Mouse (Mus musculus): ENCODE data around the gene Rbfox2. TPM values are rescaled to one million over a fixed set of nuclear protein-coding genes. Genes with fewer than 3 reads are reported as not detected.

Rbfox2 gene
- polyA plus RNA-seq, 1 experiment from 2014 or later: 119 TPM

- H3K27ac ChIP-seq: peak overlapping the region; percentile 57
- H3K36me3 ChIP-seq (replicated peaks): no peaks in the 10 kb centered on the region
- ATAC-seq (ENCODE audit: low FRiP score): peak; percentile 36; the same call in 1 of the 2 replicates
- 37% methylated on average over 6 of the region's 6 CpGs for WGBS
- no peak overlapping the region for H3K9ac ChIP-seq
- H3K9me3 ChIP-seq: no peaks in the 10 kb centered on the region
- H3K4me1 ChIP-seq: peaks cover 19% of the 10 kb centered on the region
- no peaks in the 10 kb centered on the region for H3K27me3 ChIP-seq
- no peak overlapping the region for H3K4me3 ChIP-seq (replicated peaks)
- no peak overlapping the region for H3K4me2 ChIP-seq
These were observed 250.6 kb downstream of the Rbfox2 start for GRCm38 (mm10) chr15:77056001-77056790.

GRCm38 (mm10) chr15:77054611-77055175 is 252.1 kb downstream of the Rbfox2 start:
- Histone ChIP-seq H3K27me3 (no peaks in the 10 kb centered on the region), H3K4me1 (peaks cover 19% of the 10 kb centered on the region), H3K27ac (0 out of 2 replicates have a peak overlapping the region, but pooled peaks have one; percentile 25), H3K4me3 (replicated peaks) (no peak overlapping the region), H3K9me3 (no peaks in the 10 kb centered on the region), H3K9ac (no peak overlapping the region), H3K36me3 (replicated peaks) (no peaks in the 10 kb centered on the region), H3K4me2 (no peak overlapping the region)
- no peak for ATAC-seq (ENCODE audit: low FRiP score)
- 59% methylated on average over 5 of the region's 5 CpGs for WGBS

DNA sequence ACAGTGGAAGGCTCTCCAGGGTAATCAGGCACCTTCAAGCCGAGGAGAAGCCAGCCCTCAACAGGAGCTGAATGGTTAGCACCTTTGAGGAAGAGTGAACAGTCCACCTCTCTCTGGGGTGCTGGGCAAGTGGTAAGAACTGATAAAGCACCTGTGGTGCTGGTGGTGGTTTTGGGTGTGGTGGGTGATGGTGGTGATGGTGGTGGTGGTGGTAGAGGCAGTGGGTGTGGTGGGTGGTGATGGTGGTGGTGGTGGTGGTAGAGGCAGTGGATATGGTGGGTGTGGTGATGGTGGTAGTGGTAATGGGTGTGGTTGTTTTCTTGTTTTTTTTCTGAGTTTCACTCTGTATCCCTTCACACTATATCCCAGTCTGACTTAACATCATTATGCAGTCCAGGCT is 253.8 kb downstream of the Rbfox2 start:
- WGBS: 83% methylated on average over 1 of the region's 1 CpGs
- H3K27me3 ChIP-seq: no peaks in the 10 kb centered on the region
- H3K4me1 ChIP-seq: peaks cover 19% of the 10 kb centered on the region
- no peaks in the 10 kb centered on the region for H3K36me3 ChIP-seq (replicated peaks)
- ATAC-seq (ENCODE audit: low FRiP score): no peak
- no peak overlapping the region for H3K27ac ChIP-seq
- H3K4me2 ChIP-seq: no peak overlapping the region
- H3K9ac ChIP-seq: no peak overlapping the region
- H3K4me3 ChIP-seq (replicated peaks): no peak overlapping the region
- H3K9me3 ChIP-seq: no peaks in the 10 kb centered on the region

DNA sequence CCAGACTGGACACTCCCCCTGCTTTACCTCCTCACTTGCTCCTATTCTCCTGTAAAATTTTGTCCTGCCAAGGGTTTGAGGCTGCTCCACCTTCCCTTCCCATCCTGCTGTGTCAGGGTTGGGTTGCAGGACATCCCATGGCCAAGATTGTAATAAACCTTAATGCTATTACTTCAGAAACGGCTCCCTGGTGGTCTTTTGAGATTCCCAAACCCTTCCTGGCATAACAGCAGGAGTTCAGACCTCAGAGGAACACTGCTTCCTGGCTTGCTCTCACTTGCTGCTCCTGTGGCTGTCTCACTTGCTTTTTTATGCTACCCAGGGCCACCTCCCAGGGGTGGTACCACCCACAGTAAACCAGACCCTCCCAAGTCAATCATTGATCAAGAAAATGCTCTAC is 254.6 kb downstream of the Rbfox2 start:
- no peak for ATAC-seq (ENCODE audit: low FRiP score)
- WGBS: 37% methylated on average over 1 of the region's 1 CpGs
- Histone ChIP-seq H3K9ac (no peak overlapping the region), H3K4me2 (no peak overlapping the region), H3K27me3 (no peaks in the 10 kb centered on the region), H3K9me3 (no peaks in the 10 kb centered on the region), H3K27ac (no peak overlapping the region), H3K4me1 (peaks cover 19% of the 10 kb centered on the region), H3K4me3 (replicated peaks) (no peak overlapping the region), H3K36me3 (replicated peaks) (no peaks in the 10 kb centered on the region)

GRCm38 (mm10) chr15:77050570-77050969 is 256.2 kb downstream of the Rbfox2 start, which contains the start of gene Mb:
Gene Mb (minus strand): TSS chr15:77050670.
- no peaks in the 10 kb centered on the region for H3K27me3 ChIP-seq
- no peaks in the 10 kb centered on the region for H3K36me3 ChIP-seq (replicated peaks)
- no peak within 1 kb of the TSS for H3K4me2 ChIP-seq
- no peak within 1 kb of the TSS for H3K4me3 ChIP-seq (replicated peaks)
- H3K9ac ChIP-seq: no peak within 1 kb of the TSS
- ATAC-seq (ENCODE audit: low FRiP score): no peak
- WGBS: 94% methylated on average over 10 of the region's 10 CpGs
- no peak within 1 kb of the TSS for H3K27ac ChIP-seq
- H3K9me3 ChIP-seq: no peaks in the 10 kb centered on the region
- peaks cover 6% of the 10 kb centered on the region for H3K4me1 ChIP-seq

DNA sequence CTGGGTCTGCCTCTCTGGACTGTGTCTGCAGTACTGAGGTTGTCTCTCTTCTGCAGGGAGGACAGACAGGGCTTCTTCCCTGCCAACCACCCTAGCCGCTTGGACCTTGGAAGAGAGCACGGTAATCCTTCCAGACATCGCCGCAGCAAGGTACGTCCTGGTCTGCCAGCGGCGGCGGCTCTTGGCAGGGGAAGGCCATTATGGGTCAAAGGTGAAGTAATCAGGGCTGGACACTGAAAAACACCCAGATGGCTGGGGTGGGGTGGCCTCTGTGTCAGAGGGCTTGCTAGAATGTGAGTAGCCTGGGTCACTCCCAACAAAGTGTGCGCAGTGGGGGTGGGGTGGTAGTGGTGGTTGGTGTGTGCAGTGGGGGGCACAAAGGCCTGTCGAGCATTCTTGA is 261.2 kb downstream of the Rbfox2 start:
- H3K27me3 ChIP-seq: no peaks in the 10 kb centered on the region
- H3K4me3 ChIP-seq (replicated peaks): no peak overlapping the region
- H3K27ac ChIP-seq: no peak overlapping the region
- H3K36me3 ChIP-seq (replicated peaks): no peaks in the 10 kb centered on the region
- ATAC-seq (ENCODE audit: low FRiP score): no peak
- no peaks in the 10 kb centered on the region for H3K4me1 ChIP-seq
- WGBS: 79% methylated on average over 10 of the region's 10 CpGs
- H3K9ac ChIP-seq: no peak overlapping the region
- H3K4me2 ChIP-seq: no peak overlapping the region
- no peaks in the 10 kb centered on the region for H3K9me3 ChIP-seq

DNA sequence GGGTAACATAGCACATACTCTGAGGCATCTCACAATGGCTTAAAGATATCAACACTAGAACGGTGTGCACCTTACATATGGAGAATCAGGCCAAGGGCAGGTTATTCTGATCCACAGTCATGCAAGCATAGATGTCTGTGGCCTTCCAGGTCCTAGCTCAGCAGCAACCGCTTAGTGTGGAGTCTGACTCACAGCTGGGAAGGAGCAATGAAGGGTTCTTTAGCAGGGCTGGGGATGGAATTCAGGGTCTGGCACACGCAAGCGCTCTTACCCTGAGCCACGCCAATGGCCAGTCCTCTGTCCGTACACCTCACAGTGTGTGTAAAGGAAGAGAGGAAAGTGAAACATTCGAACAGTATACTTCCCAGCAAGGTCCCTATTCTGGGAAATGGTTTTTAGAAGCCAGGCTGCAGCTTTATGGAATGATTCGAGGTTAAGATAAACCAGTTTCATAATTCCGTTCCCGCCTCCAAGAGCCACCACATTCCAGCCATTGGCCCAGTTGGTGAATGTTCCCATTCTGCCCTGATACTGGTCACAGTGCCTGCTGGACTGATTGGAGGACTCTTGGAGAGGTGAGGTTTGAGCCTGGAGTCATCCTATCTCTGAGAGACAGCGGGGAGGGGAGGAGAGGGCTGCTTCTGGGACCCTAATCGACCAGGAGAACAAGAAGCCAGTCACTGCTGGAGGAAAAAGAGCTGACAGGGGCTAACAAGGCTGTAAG is 262.0 kb downstream of the Rbfox2 start, which contains the start of gene Apol6:
TSS of gene Apol6 (plus strand) at position 133 of the 724 bp plus-strand sequence.
- H3K4me2 ChIP-seq: no peak within 1 kb of the TSS
- no peak within 1 kb of the TSS for H3K27ac ChIP-seq
- H3K27me3 ChIP-seq: no peaks in the 10 kb centered on the region
- H3K4me1 ChIP-seq: no peaks in the 10 kb centered on the region
- no peak for ATAC-seq (ENCODE audit: low FRiP score)
- 86% methylated on average over 12 of the region's 12 CpGs for WGBS
- H3K9me3 ChIP-seq: no peaks in the 10 kb centered on the region
- no peak within 1 kb of the TSS for H3K9ac ChIP-seq
- H3K36me3 ChIP-seq (replicated peaks): no peaks in the 10 kb centered on the region
- no peak within 1 kb of the TSS for H3K4me3 ChIP-seq (replicated peaks)

DNA sequence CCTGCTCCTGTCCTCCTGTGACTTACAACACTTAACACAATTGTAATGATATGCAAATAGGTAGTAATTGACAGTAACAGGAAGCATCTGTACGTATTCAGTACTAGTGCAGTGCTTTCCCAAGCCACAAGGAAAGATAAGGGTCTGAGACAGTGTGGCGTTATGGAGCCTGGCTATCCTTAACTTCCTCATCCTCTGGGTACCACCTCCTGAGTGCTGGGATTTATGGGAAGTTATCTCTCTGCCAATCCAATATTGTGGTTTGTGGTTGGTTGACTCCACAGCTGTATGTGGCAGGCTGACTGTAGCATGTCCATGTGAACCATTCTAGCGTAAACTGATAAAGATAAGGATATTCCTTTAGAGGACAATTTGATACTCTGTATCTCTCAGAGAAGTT is 266.0 kb downstream of the Rbfox2 start:
- Histone ChIP-seq H3K9me3 (no peaks in the 10 kb centered on the region), H3K36me3 (replicated peaks) (no peaks in the 10 kb centered on the region), H3K4me2 (no peak overlapping the region), H3K27me3 (no peaks in the 10 kb centered on the region), H3K4me3 (replicated peaks) (no peak overlapping the region), H3K9ac (no peak overlapping the region), H3K27ac (no peak overlapping the region), H3K4me1 (peaks cover 13% of the 10 kb centered on the region)
- ATAC-seq (ENCODE audit: low FRiP score): no peak
- 74% methylated on average over 3 of the region's 3 CpGs for WGBS

DNA sequence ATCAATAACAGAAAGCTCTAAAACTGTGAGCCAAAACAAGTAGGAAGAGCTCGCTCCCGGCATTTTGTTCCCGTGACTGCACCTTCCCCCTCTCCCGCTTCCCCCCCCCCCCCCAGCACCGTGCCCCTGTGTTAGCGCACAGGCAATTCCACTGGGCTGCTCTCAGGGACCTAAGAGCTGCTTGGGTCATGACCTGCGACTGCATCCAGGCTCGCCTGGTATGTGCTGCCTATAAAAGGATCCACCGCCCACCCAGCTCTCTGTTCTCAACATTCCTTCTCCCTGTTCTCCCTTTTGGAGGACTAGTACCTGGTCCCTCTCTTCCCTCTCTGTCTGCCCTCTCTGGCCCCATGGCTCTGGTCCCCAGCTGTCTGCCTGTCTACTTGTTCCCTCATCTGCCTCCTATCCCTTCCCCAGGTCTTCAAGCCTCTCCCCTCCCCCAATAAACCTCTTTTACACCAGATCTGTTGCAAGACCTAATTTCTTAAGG is 267.5 kb downstream of the Rbfox2 start:
- WGBS: 81% methylated on average over 8 of the region's 9 CpGs

DNA sequence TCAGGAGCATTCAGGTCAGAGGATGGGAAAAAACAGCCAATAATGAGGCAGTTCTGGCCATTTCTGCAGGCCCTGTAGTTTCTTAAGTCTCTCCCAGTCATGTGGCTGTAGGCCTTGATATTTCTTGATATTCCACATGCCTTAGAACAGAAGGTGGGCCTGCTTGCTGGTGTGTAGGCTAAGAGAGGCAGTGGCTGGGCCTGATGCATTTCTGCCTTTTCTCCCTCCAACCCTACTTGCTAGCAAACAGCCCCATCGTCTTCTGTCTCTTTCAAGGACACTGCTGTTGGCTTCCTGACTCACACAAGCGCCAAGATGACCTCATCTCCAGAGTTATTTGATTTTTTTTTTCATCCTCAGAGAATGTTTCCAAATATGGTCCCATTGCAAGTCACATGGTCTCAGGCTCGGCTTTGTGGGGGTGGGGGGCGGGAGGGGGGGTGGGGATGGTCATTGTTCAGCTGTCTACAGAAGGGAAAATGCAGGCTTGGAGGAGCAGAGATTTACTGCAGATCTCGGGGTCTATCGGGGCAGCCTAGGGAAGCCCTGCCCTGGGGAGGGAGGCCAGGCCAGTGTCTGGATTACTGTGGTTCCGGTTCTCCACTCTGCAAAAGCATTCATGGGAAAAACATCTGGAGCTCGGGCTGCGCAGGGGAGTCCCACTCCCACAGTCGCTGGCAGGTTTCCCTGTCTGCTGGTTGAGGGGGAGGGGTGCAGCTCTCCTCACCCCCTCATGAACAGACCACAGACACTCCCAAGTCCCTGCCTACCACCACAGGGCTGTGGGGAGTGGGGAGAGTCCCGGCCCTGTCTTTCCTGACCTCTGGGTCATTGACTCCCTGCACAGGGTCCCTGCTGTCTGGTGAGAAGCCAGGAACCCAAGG is 269.3 kb downstream of the Rbfox2 start:
- WGBS: 53% methylated on average over 11 of the region's 11 CpGs
- Histone ChIP-seq H3K27me3 (no peaks in the 10 kb centered on the region), H3K4me3 (replicated peaks) (no peak overlapping the region), H3K36me3 (replicated peaks) (no peaks in the 10 kb centered on the region), H3K4me2 (no peak overlapping the region), H3K9me3 (no peaks in the 10 kb centered on the region), H3K4me1 (peaks cover 13% of the 10 kb centered on the region), H3K27ac (peak overlapping the region; percentile 59; the same call in 1 of the 2 replicates), H3K9ac (no peak overlapping the region)
- ATAC-seq (ENCODE audit: low FRiP score): no peak

More for the DNA sequence above, 267.5 kb downstream of the Rbfox2 start:
- Histone ChIP-seq H3K27me3 (no peaks in the 10 kb centered on the region), H3K4me2 (no peak overlapping the region), H3K9ac (no peak overlapping the region), H3K36me3 (replicated peaks) (no peaks in the 10 kb centered on the region), H3K9me3 (no peaks in the 10 kb centered on the region), H3K4me1 (peaks cover 13% of the 10 kb centered on the region), H3K27ac (no peak overlapping the region), H3K4me3 (replicated peaks) (no peak overlapping the region)
- no peak for ATAC-seq (ENCODE audit: low FRiP score)

DNA sequence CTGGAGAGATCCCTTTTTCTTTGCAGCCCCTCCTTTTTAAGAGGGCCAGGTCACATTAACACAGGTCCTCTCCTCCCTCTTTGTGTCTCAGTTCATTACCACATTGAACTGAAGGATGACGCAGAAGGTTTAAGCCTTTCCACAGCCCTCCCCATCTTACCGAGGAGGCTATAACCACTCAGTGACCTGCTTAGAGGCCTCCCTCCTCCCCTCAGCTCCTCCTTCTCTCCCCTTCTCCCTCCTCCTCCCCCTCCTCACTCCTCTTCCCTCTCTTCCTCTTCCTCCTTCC is 269.9 kb downstream of the Rbfox2 start:
- Histone ChIP-seq H3K9ac (no peak overlapping the region), H3K4me3 (replicated peaks) (no peak overlapping the region), H3K9me3 (no peaks in the 10 kb centered on the region), H3K4me1 (peaks cover 13% of the 10 kb centered on the region), H3K4me2 (no peak overlapping the region), H3K27me3 (no peaks in the 10 kb centered on the region), H3K36me3 (replicated peaks) (no peaks in the 10 kb centered on the region), H3K27ac (peak overlapping the region; percentile 59; the same call in 1 of the 2 replicates)
- WGBS: 47% methylated on average over 2 of the region's 2 CpGs
- no peak for ATAC-seq (ENCODE audit: low FRiP score)

Data from forebrain, embryonic 12.5 days (tissue).